Mouse (Mus musculus) forebrain, embryonic 15.5 days (tissue): ENCODE measurements around the gene Usp21. TPM values are rescaled to one million over a fixed set of nuclear protein-coding genes. Genes with fewer than 3 reads are reported as not detected.
A peak's percentile ranks its signal among the peaks of the same experiment; 100 is the strongest.
"Not testable (repeated sequence)": the region's sequence is repeated elsewhere in the genome, so short reads cannot be mapped to it uniquely, and the experiment has no call there.

ENCODE experiments used
- ATAC-seq: fragments of 200-750 bp; cut with Nextera tagmentation; replicated peaks from 2 replicates; pipeline ENCODE4 v1.8.0; 2017; ENCODE audit warnings: mild to moderate bottlenecking, moderate TSS enrichment, moderate library complexity
- H3K27ac ChIP-seq: fragments of 300-500 bp; sonication (generic); replicated peaks from 2 replicates; pipeline ENCODE4 v1.5.1; 2015; ENCODE audit warnings: mild to moderate bottlenecking, inconsistent platforms
- H3K27me3 ChIP-seq: fragments of 300-500 bp; sonication (generic); 2 replicates; pipeline ENCODE4 v1.6.1; 2015; ENCODE audit warnings: inconsistent platforms
- H3K36me3 ChIP-seq: fragments of 300-500 bp; sonication (generic); 2 replicates; pipeline ENCODE4 v1.6.1; 2015; ENCODE audit warnings: mild to moderate bottlenecking, inconsistent platforms
- H3K4me1 ChIP-seq: fragments of 300-500 bp; sonication (generic); 2 replicates; pipeline ENCODE4 v1.6.1; 2015; ENCODE audit warnings: inconsistent platforms
- H3K4me2 ChIP-seq: fragments of 300-500 bp; sonication (generic); replicated peaks from 2 replicates; pipeline ENCODE4 v1.6.1; 2015; ENCODE audit warnings: mild to moderate bottlenecking, inconsistent platforms
- H3K4me3 ChIP-seq: fragments of 300-500 bp; sonication (generic); 2 replicates; pipeline ENCODE4 v1.5.1; 2015; ENCODE audit warnings: mild to moderate bottlenecking, inconsistent platforms
- H3K9ac ChIP-seq: fragments of 300-500 bp; sonication (generic); replicated peaks from 2 replicates; pipeline ENCODE4 v1.6.1; 2015; ENCODE audit warnings: mild to moderate bottlenecking, inconsistent platforms
- H3K9me3 ChIP-seq: fragments of 300-500 bp; sonication (generic); 2 replicates; pipeline ENCODE4 v1.6.1; 2016; ENCODE audit warnings: inconsistent platforms
- WGBS: fragments of 180-500 bp; shearing (Covaris S2); methylation state at CpG from one replicate; pipeline ENCODE4 v1.1.7; 2015; ENCODE audit warnings: mixed read lengths; 5-methylcytosine and 5-hydroxymethylcytosine counted together
- polyA plus RNA-seq: library from polyadenylated mRNA; unstranded; fragments of >200 nt; fragmentation: Nextera tagmentation; extraction: Ambion mirVana; gene quantifications from 2 replicates; pipeline ENCODE4 v1.2.1, GENCODE M21; 2015

The Usp21 gene
- polyA plus RNA-seq, 1 experiment from 2014 or later, result 132 TPM

DNA sequence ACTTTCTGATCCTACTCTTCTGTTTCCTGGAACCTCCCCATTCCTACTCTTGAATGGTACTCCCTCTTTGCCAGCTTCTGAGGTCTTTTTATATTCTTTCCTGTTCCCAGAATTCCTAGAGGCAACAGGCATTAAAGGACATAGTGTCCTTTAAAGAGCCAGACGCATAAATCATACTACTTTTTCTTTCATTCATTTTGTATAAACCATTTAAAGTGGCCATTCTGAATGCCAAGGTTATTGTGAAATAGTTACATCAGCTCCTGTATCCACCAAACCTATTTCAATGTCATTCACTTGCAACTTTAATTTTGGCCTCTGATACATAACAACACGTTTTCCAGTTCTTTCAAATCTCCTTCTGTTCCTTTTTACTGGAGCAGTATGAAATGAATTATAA is 21.5 kb upstream of the Usp21 start:
- Histone ChIP-seq H3K36me3 (no peaks in the 10 kb centered on the region), H3K4me1 (no peaks in the 10 kb centered on the region), H3K4me2 (no peak overlapping the region), H3K4me3 (no peak overlapping the region), H3K27me3 (no peaks in the 10 kb centered on the region), H3K27ac (no peak overlapping the region), H3K9me3 (no peaks in the 10 kb centered on the region), H3K9ac (no peak overlapping the region)
- ATAC-seq, result no peak
- 78% methylated on average over 2 of the region's 2 CpGs for WGBS

GRCm38 (mm10) chr1:171306157-171306556 is 18.4 kb upstream of the Usp21 start:
- H3K9me3 ChIP-seq, result not testable (repeated sequence)

DNA sequence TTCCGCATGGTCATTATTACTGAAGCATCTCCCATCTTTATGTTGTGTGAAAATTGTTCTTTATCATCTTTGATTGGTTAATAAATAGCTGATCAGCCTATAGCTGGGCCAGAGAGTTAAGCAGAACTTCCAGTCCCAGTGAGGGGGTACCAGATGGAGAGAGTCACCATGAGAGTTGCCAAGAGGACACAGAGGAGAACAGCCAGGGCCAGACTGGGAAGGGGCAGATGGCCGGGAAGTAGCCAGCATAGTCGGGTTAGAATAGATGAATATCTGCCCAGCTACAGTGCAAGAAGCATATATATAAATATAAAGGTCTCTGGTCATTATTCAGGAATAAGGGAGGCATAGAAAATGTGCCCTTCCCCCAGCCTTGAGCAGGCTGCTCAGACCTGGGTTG is 10.4 kb upstream of the Usp21 start:
- no peak for ATAC-seq
- 65% methylated on average over 3 of the region's 3 CpGs for WGBS
- Histone ChIP-seq H3K4me3 (no peak overlapping the region), H3K9ac (no peak overlapping the region), H3K9me3 (no peaks in the 10 kb centered on the region), H3K4me2 (no peak overlapping the region), H3K27me3 (peaks cover 17% of the 10 kb centered on the region; the same call in 1 of the 2 replicates), H3K4me1 (peaks cover 8% of the 10 kb centered on the region), H3K27ac (no peak overlapping the region), H3K36me3 (no peaks in the 10 kb centered on the region)

More at GRCm38 (mm10) chr1:171306157-171306556, 18.4 kb upstream of the Usp21 start:
- 73% methylated on average over 5 of the region's 5 CpGs for WGBS
- H3K36me3 ChIP-seq, H3K27me3 ChIP-seq, H3K9ac ChIP-seq, H3K4me3 ChIP-seq, H3K27ac ChIP-seq, H3K4me2 ChIP-seq, ATAC-seq, H3K4me1 ChIP-seq: not testable (repeated sequence)

DNA sequence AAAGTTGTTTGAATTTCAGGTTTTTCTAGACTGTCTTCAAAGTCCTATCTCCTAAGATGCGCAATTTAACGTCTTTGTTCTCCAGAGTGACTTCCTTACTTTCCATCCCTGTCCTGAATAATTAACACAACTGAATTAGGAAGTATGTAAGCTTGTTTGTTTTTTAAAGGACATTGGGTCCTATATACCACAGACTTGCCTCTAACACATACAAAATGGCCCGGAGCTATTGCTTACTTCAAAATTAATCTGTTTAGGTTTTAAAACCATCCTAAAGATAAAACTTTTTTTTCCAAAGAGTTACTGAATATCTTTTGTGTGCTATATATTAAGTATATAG is 7.2 kb upstream of the Usp21 start:
- H3K9ac ChIP-seq, result peak overlapping the region; percentile 85
- H3K36me3 ChIP-seq, result no peaks in the 10 kb centered on the region
- 19% methylated on average over 3 of the region's 3 CpGs for WGBS
- H3K4me1 ChIP-seq, result peaks cover 9% of the 10 kb centered on the region
- H3K27me3 ChIP-seq, result peaks cover 17% of the 10 kb centered on the region; the same call in 1 of the 2 replicates
- peak overlapping the region; percentile 93 for H3K27ac ChIP-seq
- peak overlapping the region; percentile 65 for H3K4me2 ChIP-seq
- no peaks in the 10 kb centered on the region for H3K9me3 ChIP-seq
- peak overlapping the region; percentile 74 for H3K4me3 ChIP-seq
- ATAC-seq, result peak; percentile 39

DNA sequence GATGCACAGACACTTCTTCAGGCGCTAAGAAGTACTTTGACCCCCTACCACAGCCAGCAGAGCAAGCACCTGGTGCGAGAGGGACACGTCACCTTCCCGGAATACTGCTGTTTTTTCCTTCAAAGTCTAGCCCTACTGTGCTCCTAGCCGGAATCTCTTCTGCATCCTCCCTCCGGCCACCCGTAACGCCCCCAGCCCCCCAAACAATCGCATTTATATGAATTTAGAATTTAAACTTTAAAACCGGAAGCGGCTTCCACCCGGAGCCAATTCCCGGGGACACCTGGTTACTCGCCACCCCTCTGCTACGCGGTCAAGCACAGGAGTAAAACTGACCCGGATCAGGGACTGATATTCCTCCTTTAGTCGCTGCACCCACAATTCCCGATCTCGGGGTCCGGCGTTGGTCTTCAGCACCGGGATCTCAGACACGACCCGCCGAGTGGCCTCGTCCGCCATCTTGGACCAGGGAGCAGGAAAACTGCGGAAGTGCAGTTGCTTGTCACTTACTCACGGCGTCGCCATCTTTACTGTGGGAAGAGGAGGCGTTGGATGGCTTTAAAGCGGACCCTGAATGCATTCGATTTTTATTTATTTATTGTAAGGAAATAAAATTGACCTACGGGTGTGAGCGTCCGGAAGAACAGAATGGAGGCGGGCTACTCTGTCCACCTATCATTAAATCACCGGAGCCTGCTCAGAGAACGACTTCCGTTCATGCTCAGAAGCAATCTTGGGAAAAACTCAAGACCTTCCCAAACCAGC is 6.7 kb upstream of the Usp21 start, which contains the start of gene Ufc1:
TSS of gene Ufc1 (minus strand) at position 727 of the 765 bp plus-strand sequence.
- H3K36me3 ChIP-seq, result 0 out of 2 replicates have a peak, but pooled peaks cover 4% of the 10 kb centered on the region
- peak within 1 kb of the TSS; percentile 93 for H3K27ac ChIP-seq
- WGBS, result under 1% methylated on average over 42 of the region's 42 CpGs
- H3K27me3 ChIP-seq, result peaks cover 17% of the 10 kb centered on the region; the same call in 1 of the 2 replicates
- H3K4me3 ChIP-seq, result peak within 1 kb of the TSS; percentile 74
- peak within 1 kb of the TSS; percentile 65 for H3K4me2 ChIP-seq
- ATAC-seq, result peak; percentile 82
- peaks cover 9% of the 10 kb centered on the region for H3K4me1 ChIP-seq
- H3K9ac ChIP-seq, result peak within 1 kb of the TSS; percentile 85
- no peaks in the 10 kb centered on the region for H3K9me3 ChIP-seq

DNA sequence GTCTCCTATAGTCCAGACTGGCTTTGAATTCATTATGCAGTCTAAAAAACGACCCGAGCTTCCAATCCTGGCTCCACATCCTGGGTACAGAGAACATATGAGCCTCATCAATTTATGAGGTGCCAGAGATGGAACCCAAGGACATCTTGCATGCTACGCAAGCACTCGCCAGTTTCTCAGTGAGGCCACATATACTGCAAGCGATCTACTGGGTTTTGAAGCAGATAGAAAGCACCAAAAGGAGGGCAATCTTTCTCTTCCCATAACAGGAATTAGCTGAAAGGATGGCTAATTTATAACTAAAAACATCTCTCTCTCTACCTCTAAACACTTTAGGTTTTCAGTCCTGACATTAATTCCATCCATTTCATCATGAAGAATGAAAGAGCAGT is 6.1 kb upstream of the Usp21 start:
- peak overlapping the region; percentile 85 for H3K9ac ChIP-seq
- H3K4me3 ChIP-seq, result peak overlapping the region; percentile 74
- peaks cover 9% of the 10 kb centered on the region for H3K4me1 ChIP-seq
- peak overlapping the region; percentile 93 for H3K27ac ChIP-seq
- peaks cover 17% of the 10 kb centered on the region; the same call in 1 of the 2 replicates for H3K27me3 ChIP-seq
- 37% methylated on average over 5 of the region's 5 CpGs for WGBS
- H3K36me3 ChIP-seq, result peaks cover 10% of the 10 kb centered on the region; the same call in 1 of the 2 replicates
- ATAC-seq, result no peak
- H3K9me3 ChIP-seq, result no peaks in the 10 kb centered on the region
- H3K4me2 ChIP-seq, result peak overlapping the region; percentile 65

GRCm38 (mm10) chr1:171293351-171293750 is 5.6 kb upstream of the Usp21 start:
- no peak for ATAC-seq
- Histone ChIP-seq H3K9me3 (no peaks in the 10 kb centered on the region), H3K36me3 (peaks cover 14% of the 10 kb centered on the region; the same call in 1 of the 2 replicates), H3K4me2 (peak overlapping the region; percentile 65; the same call in 1 of the 2 replicates), H3K4me1 (peaks cover 10% of the 10 kb centered on the region), H3K4me3 (peak overlapping the region; percentile 74), H3K9ac (0 out of 2 replicates have a peak overlapping the region, but pooled peaks have one; percentile 85), H3K27me3 (peaks cover 14% of the 10 kb centered on the region; the same call in 1 of the 2 replicates), H3K27ac (no peak overlapping the region)
- 91% methylated on average over 3 of the region's 3 CpGs for WGBS

GRCm38 (mm10) chr1:171288328-171288727 is 537 bp upstream of the Usp21 start:
- no peaks in the 10 kb centered on the region for H3K9me3 ChIP-seq
- peaks cover 29% of the 10 kb centered on the region for H3K4me1 ChIP-seq
- H3K9ac ChIP-seq, result peak overlapping the region; percentile 88; the same call in 1 of the 2 replicates
- peaks cover 30% of the 10 kb centered on the region for H3K36me3 ChIP-seq
- ATAC-seq, result no peak
- WGBS, result 65% methylated on average over 4 of the region's 4 CpGs
- peak overlapping the region; percentile 74; the same call in 1 of the 2 replicates for H3K4me3 ChIP-seq
- H3K27ac ChIP-seq, result peak overlapping the region; percentile 92
- peak overlapping the region; percentile 52 for H3K4me2 ChIP-seq
- no peaks in the 10 kb centered on the region for H3K27me3 ChIP-seq

- Histone ChIP-seq H3K4me2 (peak overlapping the region; percentile 52), H3K36me3 (peaks cover 37% of the 10 kb centered on the region), H3K27me3 (no peaks in the 10 kb centered on the region), H3K4me3 (peak overlapping the region; percentile 74), H3K4me1 (peaks cover 32% of the 10 kb centered on the region), H3K27ac (no peak overlapping the region), H3K9ac (peak overlapping the region; percentile 88; the same call in 1 of the 2 replicates), H3K9me3 (no peaks in the 10 kb centered on the region)
- WGBS, result 87% methylated on average over 19 of the region's 19 CpGs
- no peak for ATAC-seq
Observed at GRCm38 (mm10) chr1:171286517-171286916, 1.3 kb downstream of the Usp21 start.

- Histone ChIP-seq H3K9ac (no peak overlapping the region), H3K9me3 (no peaks in the 10 kb centered on the region), H3K36me3 (peaks cover 37% of the 10 kb centered on the region), H3K4me3 (no peak overlapping the region), H3K4me2 (no peak overlapping the region), H3K27ac (no peak overlapping the region), H3K27me3 (no peaks in the 10 kb centered on the region), H3K4me1 (peaks cover 40% of the 10 kb centered on the region)
- no peak for ATAC-seq
- 89% methylated on average over 20 of the region's 20 CpGs for WGBS
Observed at GRCm38 (mm10) chr1:171285096-171285892, 2.5 kb downstream of the Usp21 start.

DNA sequence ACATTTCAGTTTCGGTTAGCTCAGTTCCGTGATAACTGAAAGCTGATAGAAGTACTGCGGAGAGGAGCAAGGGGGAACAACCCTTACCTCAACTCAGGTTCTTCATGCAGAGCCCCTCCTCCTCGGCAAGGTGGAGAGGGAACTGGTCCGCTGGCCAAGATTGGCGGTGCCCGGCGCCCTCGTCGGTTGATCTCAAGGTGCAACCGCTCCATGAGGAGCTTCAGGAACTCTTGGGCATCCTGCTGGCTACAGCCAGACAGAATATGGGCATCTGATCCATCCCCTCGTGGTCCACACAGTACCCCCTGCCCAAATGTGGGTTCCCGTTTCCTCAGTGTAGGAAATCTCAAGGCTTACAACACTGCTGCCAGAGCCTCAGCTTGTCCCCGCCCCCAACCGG is 3.3 kb downstream of the Usp21 start:
- Histone ChIP-seq H3K4me1 (peaks cover 48% of the 10 kb centered on the region), H3K4me3 (no peak overlapping the region), H3K27me3 (no peaks in the 10 kb centered on the region), H3K9me3 (no peaks in the 10 kb centered on the region), H3K9ac (no peak overlapping the region), H3K36me3 (peaks cover 33% of the 10 kb centered on the region), H3K4me2 (no peak overlapping the region), H3K27ac (no peak overlapping the region)
- whole genome bisulfite sequencing, result 90% methylated on average over 15 of the region's 15 CpGs
- no peak for ATAC-seq
